Mouse (Mus musculus): ENCODE data around the gene Tmem185a. TPM values are rescaled to one million over a fixed set of nuclear protein-coding genes. Genes with fewer than 3 reads are reported as not detected.
"Not testable (repeated sequence)": the region's sequence is repeated elsewhere in the genome, so short reads cannot be mapped to it uniquely, and the experiment has no call there.

Gene Tmem185a
- polyA plus RNA-seq, 1 experiment from 2014 or later, result 45.3 TPM

DNA sequence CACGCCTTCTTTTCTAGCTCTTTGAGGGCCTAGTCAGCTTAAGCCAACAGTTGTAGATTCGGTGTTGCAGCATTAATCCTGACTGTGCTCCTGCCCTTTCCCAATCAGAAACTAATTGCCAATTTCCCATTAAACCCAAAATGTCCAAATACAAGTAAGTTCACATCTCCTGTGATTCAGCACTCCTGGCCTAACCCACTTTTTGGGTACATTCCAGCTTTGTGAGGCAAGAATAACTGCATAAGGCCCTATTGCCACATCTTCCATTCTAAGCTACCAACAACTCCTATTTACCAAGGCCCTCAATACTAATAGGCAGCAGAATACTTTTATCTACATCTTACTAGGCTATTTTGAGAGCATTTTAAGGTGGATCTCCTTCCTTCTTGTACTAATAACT is 11.5 kb downstream of the Tmem185a start:
- Histone ChIP-seq H3K27me3 (ENCODE audit: control insufficient read depth, insufficient read depth, low read length) (no peaks in the 10 kb centered on the region), H3K4me3 (ENCODE audit: control insufficient read depth in 1 of 2, insufficient read depth in 1 of 2, low read depth in 1 of 2, low read length in 2 of 2) (no peak overlapping the region), H3K27ac (replicated peaks in 1 of 2; ENCODE audit: control insufficient read depth in 1 of 2, insufficient read depth in 1 of 2, low read depth in 2 of 2, low read length in 2 of 2) (no peak overlapping the region), H3K4me2 (ENCODE audit: low read length) (no peak overlapping the region), H3K36me3 (ENCODE audit: control insufficient read depth, insufficient read depth, low read length) (peaks cover 40% of the 10 kb centered on the region), H3K9ac (ENCODE audit: low read length) (no peak overlapping the region), H3K4me1 (ENCODE audit: control insufficient read depth in 2 of 2, insufficient read depth in 2 of 2, low read length in 2 of 2) (no peaks in the 10 kb centered on the region), H3K9me3 (ENCODE audit: control insufficient read depth, low read length) (no peaks in the 10 kb centered on the region)
- 80% methylated on average over 2 of the region's 2 CpGs for WGBS
- ATAC-seq (ENCODE audit: insufficient number of reproducible peaks, insufficient read depth, low FRiP score, low read depth), result no peak

DNA sequence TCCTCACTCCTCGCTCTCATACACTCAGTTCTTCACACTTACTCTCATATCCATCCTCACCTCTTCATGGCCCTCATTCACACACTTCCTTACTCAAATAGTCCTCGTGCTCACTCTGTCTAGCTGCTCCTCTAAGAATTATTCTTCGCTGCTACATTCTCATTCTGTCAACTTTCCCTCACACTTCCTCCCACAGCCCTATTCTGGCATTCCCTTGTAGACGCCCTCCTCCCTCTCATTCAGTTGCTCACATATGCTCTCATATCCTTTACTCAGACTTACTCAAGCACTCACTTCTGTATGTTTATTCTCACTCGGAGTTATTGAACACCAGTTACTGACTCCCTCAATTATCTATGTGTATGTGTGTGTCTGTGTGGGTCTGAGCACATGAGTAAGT is 13.4 kb downstream of the Tmem185a start:
- WGBS, result 75% methylated on average over 5 of the region's 5 CpGs
- H3K27me3 ChIP-seq (ENCODE audit: control insufficient read depth, insufficient read depth, low read length), result no peaks in the 10 kb centered on the region
- no peaks in the 10 kb centered on the region for H3K4me1 ChIP-seq (ENCODE audit: control insufficient read depth in 2 of 2, insufficient read depth in 2 of 2, low read length in 2 of 2)
- no peak for ATAC-seq (ENCODE audit: insufficient number of reproducible peaks, insufficient read depth, low FRiP score, low read depth)
- H3K4me3 ChIP-seq (ENCODE audit: control insufficient read depth in 1 of 2, insufficient read depth in 1 of 2, low read depth in 1 of 2, low read length in 2 of 2), result no peak overlapping the region
- H3K9ac ChIP-seq (ENCODE audit: low read length), result no peak overlapping the region
- no peak overlapping the region for H3K4me2 ChIP-seq (ENCODE audit: low read length)
- H3K36me3 ChIP-seq (ENCODE audit: control insufficient read depth, insufficient read depth, low read length), result peaks cover 47% of the 10 kb centered on the region
- H3K27ac ChIP-seq (replicated peaks in 1 of 2; ENCODE audit: control insufficient read depth in 1 of 2, insufficient read depth in 1 of 2, low read depth in 2 of 2, low read length in 2 of 2), result no peak overlapping the region
- no peaks in the 10 kb centered on the region for H3K9me3 ChIP-seq (ENCODE audit: control insufficient read depth, low read length)

- not testable (repeated sequence) for H3K9me3 ChIP-seq (ENCODE audit: control insufficient read depth, low read length); H3K27ac ChIP-seq (replicated peaks in 1 of 2; ENCODE audit: control insufficient read depth in 1 of 2, insufficient read depth in 1 of 2, low read depth in 2 of 2, low read length in 2 of 2); H3K27me3 ChIP-seq (ENCODE audit: control insufficient read depth, insufficient read depth, low read length); H3K4me3 ChIP-seq (ENCODE audit: control insufficient read depth in 1 of 2, insufficient read depth in 1 of 2, low read depth in 1 of 2, low read length in 2 of 2); H3K4me2 ChIP-seq (ENCODE audit: low read length); H3K9ac ChIP-seq (ENCODE audit: low read length); H3K4me1 ChIP-seq (ENCODE audit: control insufficient read depth in 2 of 2, insufficient read depth in 2 of 2, low read length in 2 of 2); H3K36me3 ChIP-seq (ENCODE audit: control insufficient read depth, insufficient read depth, low read length); ATAC-seq (ENCODE audit: insufficient number of reproducible peaks, insufficient read depth, low FRiP score, low read depth)
- no CpG with 5 or more reads among the region's 1 CpGs for WGBS
Measured at GRCm38 (mm10) chrX:70452359-70452758, 24.6 kb downstream of the Tmem185a start.

DNA sequence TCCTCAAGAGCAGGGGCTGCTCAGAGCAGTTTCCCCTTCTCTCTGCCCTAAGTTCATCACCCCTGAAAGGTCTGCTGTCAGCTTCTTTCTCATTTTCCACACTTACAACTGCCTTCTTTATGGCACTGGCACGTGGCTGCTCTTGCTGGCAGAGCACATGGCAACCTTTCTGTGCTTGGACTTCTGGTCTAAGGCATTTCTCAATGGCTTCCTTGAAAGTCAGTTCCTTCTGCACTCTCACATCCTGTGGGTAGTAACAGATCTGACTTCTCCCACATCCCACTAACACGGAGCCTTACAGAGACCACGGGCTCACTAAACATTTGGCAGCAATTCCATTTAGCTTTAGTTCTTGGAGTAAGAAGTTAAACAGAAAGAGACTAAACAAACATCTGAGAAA is 51.5 kb downstream of the Tmem185a start:
- H3K27me3 ChIP-seq (ENCODE audit: control insufficient read depth, insufficient read depth, low read length); H3K4me3 ChIP-seq (ENCODE audit: control insufficient read depth in 1 of 2, insufficient read depth in 1 of 2, low read depth in 1 of 2, low read length in 2 of 2); H3K9ac ChIP-seq (ENCODE audit: low read length); H3K4me2 ChIP-seq (ENCODE audit: low read length); ATAC-seq (ENCODE audit: insufficient number of reproducible peaks, insufficient read depth, low FRiP score, low read depth); H3K4me1 ChIP-seq (ENCODE audit: control insufficient read depth in 2 of 2, insufficient read depth in 2 of 2, low read length in 2 of 2); H3K27ac ChIP-seq (replicated peaks in 1 of 2; ENCODE audit: control insufficient read depth in 1 of 2, insufficient read depth in 1 of 2, low read depth in 2 of 2, low read length in 2 of 2); H3K36me3 ChIP-seq (ENCODE audit: control insufficient read depth, insufficient read depth, low read length); H3K9me3 ChIP-seq (ENCODE audit: control insufficient read depth, low read length): not testable (repeated sequence)
- WGBS, result 71% methylated on average over 3 of the region's 3 CpGs

Other genes starting within 250 kb of the Tmem185a start
- gene Ids, start 112.1 kb downstream of the Tmem185a start, polyA plus RNA-seq (2014; fragmentation: Nextera tagmentation; extraction: Ambion mirVana), result 1.9 and 2.2 TPM in 2 replicates
- 29.0 and 33.2 TPM in 2 replicates for gene 1110012L19Rik, start 91.3 kb downstream of the Tmem185a start, polyA plus RNA-seq (2014; fragmentation: Nextera tagmentation; extraction: Ambion mirVana)